Mouse (Mus musculus) intestine, postnatal 0 days (tissue): ENCODE measurements around the gene Rgma. TPM values are rescaled to one million over a fixed set of nuclear protein-coding genes. Genes with fewer than 3 reads are reported as not detected.
A peak's percentile ranks its signal among the peaks of the same experiment; 100 is the strongest.

Source experiments
- ATAC-seq: fragments of 200-750 bp; cut with Nextera tagmentation; 2 replicates; pipeline ENCODE4 v1.8.0; 2017; ENCODE audit warnings: mild to moderate bottlenecking, moderate TSS enrichment, moderate library complexity
- H3K27ac ChIP-seq: fragments of 300-500 bp; sonication (generic); 2 replicates; pipeline ENCODE4 v1.5.1; 2014; ENCODE audit warnings: mild to moderate bottlenecking, low read depth, low read length, moderate library complexity
- H3K27me3 ChIP-seq: fragments of 300-500 bp; sonication (generic); replicated peaks from 2 replicates; pipeline ENCODE4 v1.6.1; 2014; ENCODE audit warnings: low read length, mixed read lengths; ENCODE audit not compliant: control insufficient read depth, insufficient read depth
- H3K36me3 ChIP-seq: fragments of 300-500 bp; sonication (generic); 2 replicates; pipeline ENCODE4 v1.6.1; 2014; ENCODE audit warnings: mild to moderate bottlenecking, moderate library complexity; ENCODE audit not compliant: control insufficient read depth, insufficient read depth
- H3K4me1 ChIP-seq: fragments of 300-500 bp; sonication (generic); replicated peaks from 2 replicates; pipeline ENCODE4 v1.6.1; 2014; ENCODE audit warnings: antibody characterized with exemption, low read length, mixed read lengths; ENCODE audit not compliant: control insufficient read depth, insufficient read depth
- H3K4me2 ChIP-seq: fragments of 300-500 bp; sonication (generic); replicated peaks from 2 replicates; pipeline ENCODE4 v1.6.1; 2014; ENCODE audit warnings: low read depth, mild to moderate bottlenecking, moderate library complexity
- H3K4me3 ChIP-seq: fragments of 300-500 bp; sonication (generic); 2 replicates; pipeline ENCODE4 v1.5.1; 2014; ENCODE audit warnings: low read depth, low read length
- H3K9ac ChIP-seq: fragments of 300-500 bp; sonication (generic); 2 replicates; pipeline ENCODE4 v1.6.1; 2014; ENCODE audit warnings: mild to moderate bottlenecking, low read depth, low read length
- H3K9me3 ChIP-seq: fragments of 300-500 bp; sonication (generic); 2 replicates; pipeline ENCODE4 v1.6.1; 2016; ENCODE audit warnings: mixed run types; ENCODE audit not compliant: control insufficient read depth
- CTCF ChIP-seq: sonication (generic); IDR thresholded peaks from 2 replicates; pipeline ENCODE4 v1.5.1; 2016; ENCODE audit warnings: low read depth, mild to moderate bottlenecking, control low read depth, antibody characterized with exemption, moderate library complexity
- WGBS: fragments of 180-500 bp; shearing (Covaris S2); extraction: QIAGEN DNeasy Blood & Tissue Kit; methylation state at CpG from one replicate; pipeline ENCODE4 v1.1.7; 2014; 5-methylcytosine and 5-hydroxymethylcytosine counted together
- polyA plus RNA-seq: library from polyadenylated mRNA; unstranded; fragments of >200 nt; fragmentation: Nextera tagmentation; extraction: Ambion mirVana; gene quantifications from 2 replicates; pipeline ENCODE4 v1.2.1, GENCODE M21; 2015

The Rgma gene
- polyA plus RNA-seq, 1 experiment from 2014 or later, result 4.9 TPM

- under 1% methylated on average over 39 of the region's 39 CpGs for WGBS
- no peak overlapping the region for H3K27ac ChIP-seq
- H3K27me3 ChIP-seq, result peaks cover 17% of the 10 kb centered on the region
- peak overlapping the region; percentile 97 for H3K4me2 ChIP-seq
- H3K9me3 ChIP-seq, result no peaks in the 10 kb centered on the region
- peak overlapping the region; percentile 61 for H3K4me3 ChIP-seq
- H3K36me3 ChIP-seq, result no peaks in the 10 kb centered on the region
- 0 out of 2 replicates have a peak, but pooled peaks cover 5% of the 10 kb centered on the region for H3K4me1 ChIP-seq
- peak; percentile 87 for TF ChIP-seq CTCF
- H3K9ac ChIP-seq, result no peak overlapping the region
- 0 out of 2 replicates have a peak, but pooled peaks have one; percentile 23 for ATAC-seq
Measured at GRCm38 (mm10) chr7:73376101-73377001, 1.0 kb downstream of the Rgma start.

DNA sequence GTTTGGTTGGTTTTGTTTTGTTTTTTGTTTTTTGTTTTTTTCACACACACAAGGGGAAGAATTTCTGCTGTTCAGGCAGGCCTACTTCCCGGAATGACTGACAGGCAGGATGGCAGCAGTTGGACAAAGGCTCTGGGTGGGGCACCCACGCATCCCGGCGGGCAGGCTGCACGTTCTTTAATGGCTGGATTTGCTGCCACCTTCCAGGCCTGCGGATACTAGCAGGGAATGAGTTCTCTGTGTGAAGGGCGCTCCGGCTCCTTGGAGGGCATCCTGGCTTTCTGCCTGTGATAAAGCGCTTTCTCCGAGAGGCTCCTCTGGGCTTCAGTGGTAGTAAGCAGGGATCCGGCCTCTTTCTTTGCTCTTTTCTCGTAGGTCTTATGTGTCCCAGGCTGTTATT lies 2.0 kb downstream of the Rgma start:
- 0 out of 2 replicates have a peak, but pooled peaks cover 5% of the 10 kb centered on the region for H3K4me1 ChIP-seq
- H3K27me3 ChIP-seq, result peaks cover 17% of the 10 kb centered on the region
- H3K9ac ChIP-seq, result no peak overlapping the region
- no peaks in the 10 kb centered on the region for H3K36me3 ChIP-seq
- peak overlapping the region; percentile 61; the same call in 1 of the 2 replicates for H3K4me3 ChIP-seq
- no peak for TF ChIP-seq CTCF
- ATAC-seq, result no peak
- 61% methylated on average over 12 of the region's 12 CpGs for WGBS
- H3K27ac ChIP-seq, result no peak overlapping the region
- H3K4me2 ChIP-seq, result no peak overlapping the region
- no peaks in the 10 kb centered on the region for H3K9me3 ChIP-seq

DNA sequence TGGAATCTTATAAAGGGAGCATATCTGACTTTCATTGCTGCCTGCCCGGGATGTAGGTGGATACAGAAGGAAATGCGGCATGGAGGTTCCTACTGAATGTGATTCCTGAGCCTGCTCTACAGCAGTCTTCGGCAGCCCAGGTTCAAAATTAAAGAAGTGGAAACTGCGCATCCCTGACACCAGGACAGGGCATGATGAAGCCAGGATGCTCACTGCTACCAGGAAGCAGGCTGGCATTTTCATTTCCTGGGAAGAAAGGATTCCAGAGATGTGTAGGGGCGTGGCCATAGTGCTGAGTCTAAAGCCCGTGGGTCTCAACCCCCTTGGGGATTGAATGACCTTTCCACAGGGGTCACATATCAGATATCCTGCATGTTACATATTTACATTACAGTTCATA lies 2.7 kb downstream of the Rgma start:
- H3K4me1 ChIP-seq, result 0 out of 2 replicates have a peak, but pooled peaks cover 5% of the 10 kb centered on the region
- H3K9ac ChIP-seq, result no peak overlapping the region
- peaks cover 17% of the 10 kb centered on the region for H3K27me3 ChIP-seq
- H3K4me2 ChIP-seq, result no peak overlapping the region
- ATAC-seq, result no peak
- no peak overlapping the region for H3K27ac ChIP-seq
- TF ChIP-seq CTCF, result no peak
- H3K36me3 ChIP-seq, result no peaks in the 10 kb centered on the region
- WGBS, result 74% methylated on average over 6 of the region's 6 CpGs
- no peak overlapping the region for H3K4me3 ChIP-seq
- no peaks in the 10 kb centered on the region for H3K9me3 ChIP-seq

- TF ChIP-seq CTCF, result no peak
- WGBS, result 70% methylated on average over 7 of the region's 7 CpGs
- ATAC-seq, result no peak
- no peaks in the 10 kb centered on the region for H3K36me3 ChIP-seq
- no peaks in the 10 kb centered on the region for H3K27me3 ChIP-seq
- H3K9me3 ChIP-seq, result no peaks in the 10 kb centered on the region
- H3K9ac ChIP-seq, result no peak overlapping the region
- H3K4me1 ChIP-seq, result no peaks in the 10 kb centered on the region
- H3K4me3 ChIP-seq, result no peak overlapping the region
- H3K4me2 ChIP-seq, result no peak overlapping the region
- H3K27ac ChIP-seq, result no peak overlapping the region
Measured at GRCm38 (mm10) chr7:73382843-73383242, 7.5 kb downstream of the Rgma start.

DNA sequence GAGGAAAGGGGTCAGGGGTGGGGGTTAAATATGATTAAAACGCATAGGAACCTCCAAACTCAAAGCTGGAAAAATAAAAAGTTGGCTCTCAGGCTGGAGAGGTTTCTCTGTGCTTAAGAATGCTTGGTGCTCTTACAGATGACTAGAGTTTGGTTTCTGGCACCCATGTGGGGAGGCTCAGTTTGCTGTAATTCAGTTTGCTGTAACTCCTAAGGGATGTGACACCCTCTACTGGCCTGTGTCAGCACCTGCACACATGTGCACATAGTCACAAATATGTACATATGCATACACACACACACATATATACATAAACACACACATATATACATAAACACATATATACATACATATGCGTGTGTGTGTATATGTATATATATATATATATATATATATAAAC lies 13.6 kb downstream of the Rgma start:
- Histone ChIP-seq H3K9ac (no peak overlapping the region), H3K4me2 (no peak overlapping the region), H3K27ac (no peak overlapping the region), H3K27me3 (peaks cover 21% of the 10 kb centered on the region), H3K36me3 (no peaks in the 10 kb centered on the region), H3K9me3 (no peaks in the 10 kb centered on the region), H3K4me3 (no peak overlapping the region), H3K4me1 (no peaks in the 10 kb centered on the region)
- WGBS, result 80% methylated on average over 2 of the region's 2 CpGs
- TF ChIP-seq CTCF, result peak; percentile 29
- ATAC-seq, result no peak

DNA sequence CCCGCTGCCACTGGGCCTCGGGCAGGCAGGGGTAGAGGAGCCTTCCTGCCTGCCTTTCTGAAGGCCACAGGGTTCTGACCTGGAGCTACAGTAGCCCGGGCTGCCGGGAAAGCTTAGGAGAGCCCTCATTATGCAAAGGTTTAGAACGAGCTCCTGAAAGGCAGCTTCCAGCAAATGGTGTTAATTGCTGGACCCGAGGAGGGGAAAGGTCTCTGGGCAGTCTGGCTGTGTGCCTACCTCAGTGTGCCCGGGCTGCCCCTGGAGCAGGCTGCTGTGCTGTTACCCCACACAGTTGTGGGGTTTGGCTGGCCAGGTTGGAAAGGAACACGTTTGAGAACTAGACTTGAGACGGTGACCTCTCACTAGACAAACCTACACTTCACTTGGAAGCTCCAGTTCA lies 14.1 kb downstream of the Rgma start:
- Histone ChIP-seq H3K4me3 (no peak overlapping the region), H3K27ac (no peak overlapping the region), H3K9me3 (no peaks in the 10 kb centered on the region), H3K36me3 (no peaks in the 10 kb centered on the region), H3K4me2 (no peak overlapping the region), H3K4me1 (no peaks in the 10 kb centered on the region), H3K9ac (no peak overlapping the region), H3K27me3 (peaks cover 23% of the 10 kb centered on the region)
- WGBS, result 35% methylated on average over 9 of the region's 9 CpGs
- no peak for TF ChIP-seq CTCF
- no peak for ATAC-seq
